Mouse (Mus musculus) kidney, embryonic 15.5 days (tissue): ENCODE results near the gene Neu1. TPM values are rescaled to one million over a fixed set of nuclear protein-coding genes. Genes with fewer than 3 reads are reported as not detected.
"Not testable (repeated sequence)": the region's sequence is repeated elsewhere in the genome, so short reads cannot be mapped to it uniquely, and the experiment has no call there.

Source experiments
- ATAC-seq: fragments of 200-750 bp; cut with Nextera tagmentation; replicated peaks from 2 replicates; pipeline ENCODE4 v1.8.0; 2017; ENCODE audit warnings: moderate TSS enrichment; ENCODE audit not compliant: low FRiP score
- H3K27ac ChIP-seq: fragments of 300-500 bp; sonication (generic); 2 replicates; pipeline ENCODE4 v1.5.1; 2015; ENCODE audit warnings: mild to moderate bottlenecking, inconsistent platforms
- H3K27me3 ChIP-seq: fragments of 300-500 bp; sonication (generic); 2 replicates; pipeline ENCODE4 v1.6.1; 2015; ENCODE audit warnings: inconsistent platforms
- H3K36me3 ChIP-seq: fragments of 300-500 bp; sonication (generic); 2 replicates; pipeline ENCODE4 v1.6.1; 2015; ENCODE audit warnings: inconsistent platforms
- H3K4me1 ChIP-seq: fragments of 300-500 bp; sonication (generic); 2 replicates; pipeline ENCODE4 v1.6.1; 2015; ENCODE audit warnings: inconsistent platforms
- H3K4me2 ChIP-seq: fragments of 300-500 bp; sonication (generic); 2 replicates; pipeline ENCODE4 v1.6.1; 2015; ENCODE audit warnings: moderate library complexity, mild to moderate bottlenecking, inconsistent platforms
- H3K4me3 ChIP-seq: fragments of 300-500 bp; sonication (generic); replicated peaks from 2 replicates; pipeline ENCODE4 v1.5.1; 2015; ENCODE audit warnings: mild to moderate bottlenecking, inconsistent platforms
- H3K9ac ChIP-seq: fragments of 300-500 bp; sonication (generic); 2 replicates; pipeline ENCODE4 v1.6.1; 2015; ENCODE audit warnings: mild to moderate bottlenecking, inconsistent platforms
- H3K9me3 ChIP-seq: fragments of 300-500 bp; sonication (generic); replicated peaks from 2 replicates; pipeline ENCODE4 v1.6.1; 2016; ENCODE audit warnings: inconsistent platforms
- WGBS: fragments of 180-500 bp; shearing (Covaris S2); methylation state at CpG from one replicate; pipeline ENCODE4 v1.1.7; 2015; ENCODE audit warnings: mixed read lengths; 5-methylcytosine and 5-hydroxymethylcytosine counted together
- polyA plus RNA-seq: library from polyadenylated mRNA; unstranded; fragments of >200 nt; fragmentation: Nextera tagmentation; extraction: Ambion mirVana; gene quantifications from 2 replicates; pipeline ENCODE4 v1.2.1, GENCODE M21; 2015

Gene Neu1
- polyA plus RNA-seq, 1 experiment from 2014 or later = 37.0 TPM

- H3K4me3 ChIP-seq = no peak overlapping the region
- H3K4me1 ChIP-seq = peaks cover 34% of the 10 kb centered on the region
- H3K4me2 ChIP-seq = no peak overlapping the region
- no peaks in the 10 kb centered on the region for H3K36me3 ChIP-seq
- ATAC-seq = no peak
- H3K9ac ChIP-seq = no peak overlapping the region
- peak overlapping the region; percentile 99 for H3K27ac ChIP-seq
- H3K9me3 ChIP-seq = no peaks in the 10 kb centered on the region
- H3K27me3 ChIP-seq = no peaks in the 10 kb centered on the region; the same call in 1 of the 2 replicates
These were observed 29.8 kb downstream of the Neu1 start for GRCm38 (mm10) chr17:34960702-34961493.

GRCm38 (mm10) chr17:34962125-34962524, 31.1 kb downstream of the Neu1 start:
- no peak overlapping the region for H3K4me3 ChIP-seq
- no peak overlapping the region for H3K9ac ChIP-seq
- H3K27ac ChIP-seq = peak overlapping the region; percentile 99
- peaks cover 34% of the 10 kb centered on the region for H3K4me1 ChIP-seq
- no peaks in the 10 kb centered on the region for H3K9me3 ChIP-seq
- WGBS = 18% methylated on average over 3 of the region's 3 CpGs
- H3K36me3 ChIP-seq = no peaks in the 10 kb centered on the region
- no peak for ATAC-seq
- no peaks in the 10 kb centered on the region for H3K27me3 ChIP-seq
- no peak overlapping the region for H3K4me2 ChIP-seq

- peaks cover 34% of the 10 kb centered on the region for H3K4me1 ChIP-seq
- H3K9me3 ChIP-seq = no peaks in the 10 kb centered on the region
- no peak for ATAC-seq
- H3K27me3 ChIP-seq = peaks cover 6% of the 10 kb centered on the region; the same call in 1 of the 2 replicates
- no peak overlapping the region for H3K4me3 ChIP-seq
- no peaks in the 10 kb centered on the region for H3K36me3 ChIP-seq
- no peak overlapping the region for H3K9ac ChIP-seq
- 62% methylated on average over 1 of the region's 1 CpGs for WGBS
- H3K27ac ChIP-seq = no peak overlapping the region
- H3K4me2 ChIP-seq = no peak overlapping the region
These were observed 31.8 kb downstream of the Neu1 start for GRCm38 (mm10) chr17:34962841-34963240.

- H3K4me1 ChIP-seq = peaks cover 32% of the 10 kb centered on the region
- no peaks in the 10 kb centered on the region for H3K36me3 ChIP-seq
- ATAC-seq = no peak
- no peak overlapping the region for H3K4me2 ChIP-seq
- no peak overlapping the region for H3K4me3 ChIP-seq
- H3K9me3 ChIP-seq = no peaks in the 10 kb centered on the region
- 43% methylated on average over 1 of the region's 1 CpGs for WGBS
- peaks cover 24% of the 10 kb centered on the region for H3K27me3 ChIP-seq
- H3K27ac ChIP-seq = peak overlapping the region; percentile 64; the same call in 1 of the 2 replicates
- H3K9ac ChIP-seq = no peak overlapping the region
These were observed 33.6 kb downstream of the Neu1 start for GRCm38 (mm10) chr17:34964640-34965049.

- no peaks in the 10 kb centered on the region for H3K9me3 ChIP-seq
- H3K36me3 ChIP-seq = no peaks in the 10 kb centered on the region
- no peak overlapping the region for H3K4me2 ChIP-seq
- 69% methylated on average over 5 of the region's 5 CpGs for WGBS
- H3K27me3 ChIP-seq = peaks cover 27% of the 10 kb centered on the region
- no peak overlapping the region for H3K9ac ChIP-seq
- no peak for ATAC-seq
- H3K4me1 ChIP-seq = peaks cover 22% of the 10 kb centered on the region
- no peak overlapping the region for H3K4me3 ChIP-seq
- H3K27ac ChIP-seq = 0 out of 2 replicates have a peak overlapping the region, but pooled peaks have one; percentile 64
These were observed 34.6 kb downstream of the Neu1 start for GRCm38 (mm10) chr17:34965627-34966026.

- not testable (repeated sequence) for ATAC-seq, H3K9me3 ChIP-seq, H3K27ac ChIP-seq, H3K36me3 ChIP-seq, H3K9ac ChIP-seq, H3K4me3 ChIP-seq, H3K4me2 ChIP-seq
- H3K4me1 ChIP-seq = peaks cover 14% of the 10 kb centered on the region
- peaks cover 27% of the 10 kb centered on the region for H3K27me3 ChIP-seq
- WGBS = 66% methylated on average over 8 of the region's 11 CpGs
These were observed 38.8 kb downstream of the Neu1 start, which contains the start of gene Gm20481 for GRCm38 (mm10) chr17:34969822-34970221. Gene Gm20481 (plus strand): TSS chr17:34969912.

GRCm38 (mm10) chr17:34970850-34971249, 39.8 kb downstream of the Neu1 start:
- WGBS = 37% methylated on average over 20 of the region's 37 CpGs
- H3K27me3 ChIP-seq = peaks cover 27% of the 10 kb centered on the region
- not testable (repeated sequence) for H3K4me1 ChIP-seq, H3K9me3 ChIP-seq, H3K9ac ChIP-seq, H3K4me3 ChIP-seq, H3K36me3 ChIP-seq, H3K27ac ChIP-seq, ATAC-seq, H3K4me2 ChIP-seq

- H3K27me3 ChIP-seq = peaks cover 27% of the 10 kb centered on the region
- peak; percentile 57 for ATAC-seq
These were observed 40.6 kb downstream of the Neu1 start for GRCm38 (mm10) chr17:34971694-34972068.

GRCm38 (mm10) chr17:34972069-34972749, 41.2 kb downstream of the Neu1 start, which contains the start of the genes Hspa1a and Hspa1l:
Gene Hspa1a (minus strand): TSS chr17:34972156.
Gene Hspa1l (plus strand): TSS chr17:34972703.
- H3K4me3 ChIP-seq = peak within 1 kb of the TSS; percentile 43
- peak within 1 kb of the TSS; percentile 35; the same call in 1 of the 2 replicates for H3K9ac ChIP-seq
- peak; percentile 93 for ATAC-seq
- H3K27ac ChIP-seq = peak within 1 kb of the TSS; percentile 42; the same call in 1 of the 2 replicates
- under 1% methylated on average over 33 of the region's 33 CpGs for WGBS
- H3K27me3 ChIP-seq = peaks cover 27% of the 10 kb centered on the region
- H3K4me1 ChIP-seq, H3K9me3 ChIP-seq, H3K36me3 ChIP-seq: not testable (repeated sequence)
- peak within 1 kb of the TSS; percentile 75 for H3K4me2 ChIP-seq

More at GRCm38 (mm10) chr17:34971694-34972068, 40.6 kb downstream of the Neu1 start:
- not testable (repeated sequence) for H3K4me1 ChIP-seq, H3K36me3 ChIP-seq, H3K9ac ChIP-seq, H3K27ac ChIP-seq, H3K9me3 ChIP-seq
- peak overlapping the region; percentile 75 for H3K4me2 ChIP-seq
- peak overlapping the region; percentile 43 for H3K4me3 ChIP-seq
- WGBS = 0% methylated on average over 28 of the region's 43 CpGs

GRCm38 (mm10) chr17:34975581-34976492, 44.8 kb downstream of the Neu1 start:
- WGBS = 80% methylated on average over 3 of the region's 3 CpGs
- Histone ChIP-seq H3K36me3 (0 out of 2 replicates have a peak, but pooled peaks cover 4% of the 10 kb centered on the region), H3K4me2 (no peak overlapping the region), H3K9ac (no peak overlapping the region), H3K4me3 (no peak overlapping the region), H3K27me3 (no peaks in the 10 kb centered on the region), H3K27ac (no peak overlapping the region), H3K9me3 (no peaks in the 10 kb centered on the region), H3K4me1 (peaks cover 14% of the 10 kb centered on the region)
- no peak for ATAC-seq

GRCm38 (mm10) chr17:34977000-34977399, 45.9 kb downstream of the Neu1 start:
- Histone ChIP-seq H3K36me3 (0 out of 2 replicates have a peak, but pooled peaks cover 4% of the 10 kb centered on the region), H3K4me1 (peaks cover 18% of the 10 kb centered on the region), H3K9ac (no peak overlapping the region), H3K4me2 (no peak overlapping the region), H3K4me3 (no peak overlapping the region), H3K27ac (no peak overlapping the region), H3K27me3 (no peaks in the 10 kb centered on the region), H3K9me3 (no peaks in the 10 kb centered on the region)
- no peak for ATAC-seq
- WGBS = 93% methylated on average over 20 of the region's 20 CpGs
